Mouse (Mus musculus): ENCODE measurements at regions not wholly inside any gene's neighbourhood (a gene's known extent, or its start where the extent isn't known, plus 50 kb on each side); places are given as distances from the start of the nearest gene placed in this dataset.
"Not testable (repeated sequence)": the region's sequence is repeated elsewhere in the genome, so short reads cannot be mapped to it uniquely, and the experiment has no call there.

DNA sequence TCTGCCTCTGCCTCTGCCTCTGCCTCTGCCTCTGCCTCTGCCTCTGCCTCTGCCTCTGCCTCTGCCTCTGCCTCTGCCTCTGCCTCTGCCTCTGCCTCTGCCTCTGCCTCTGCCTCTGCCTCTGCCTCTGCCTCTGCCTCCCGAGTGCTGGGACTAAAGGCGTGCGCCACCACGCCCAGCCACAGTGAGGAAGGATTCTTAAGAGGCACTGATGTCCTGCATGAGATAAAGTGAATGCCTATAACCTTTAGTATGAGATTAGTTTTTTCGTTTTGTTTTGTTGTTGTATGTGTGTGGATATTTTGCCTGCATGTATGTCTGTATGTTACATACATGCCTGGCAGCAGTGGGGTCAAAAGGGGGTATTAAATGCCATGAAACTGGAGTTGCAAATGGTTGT is 63.2 kb downstream of the Hlx start:
- DNase-seq (ENCODE audit: low read depth, low spot score) = not testable (repeated sequence)

DNA sequence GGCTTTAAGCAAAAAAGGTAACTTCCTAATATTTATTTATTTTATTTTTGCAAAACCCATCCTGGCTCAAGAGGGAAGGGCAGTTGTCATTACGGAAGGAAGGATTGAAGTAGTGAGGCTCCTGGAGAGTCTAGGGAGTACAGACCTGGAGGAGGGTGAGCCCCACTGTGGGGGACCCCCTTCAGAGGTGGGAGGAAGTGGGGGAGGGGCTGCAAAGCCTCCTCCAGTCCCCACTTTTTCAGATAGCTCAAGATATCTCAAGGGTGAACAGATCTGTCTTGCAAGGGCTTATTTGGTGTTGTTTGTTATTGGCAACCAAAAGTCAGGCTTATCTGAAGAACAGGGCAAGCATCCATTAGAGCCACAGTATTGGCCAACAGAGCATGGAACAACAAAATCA is 64.0 kb downstream of the Hlx start:
- no peak for DNase-seq (ENCODE audit: low read depth, low spot score)

DNA sequence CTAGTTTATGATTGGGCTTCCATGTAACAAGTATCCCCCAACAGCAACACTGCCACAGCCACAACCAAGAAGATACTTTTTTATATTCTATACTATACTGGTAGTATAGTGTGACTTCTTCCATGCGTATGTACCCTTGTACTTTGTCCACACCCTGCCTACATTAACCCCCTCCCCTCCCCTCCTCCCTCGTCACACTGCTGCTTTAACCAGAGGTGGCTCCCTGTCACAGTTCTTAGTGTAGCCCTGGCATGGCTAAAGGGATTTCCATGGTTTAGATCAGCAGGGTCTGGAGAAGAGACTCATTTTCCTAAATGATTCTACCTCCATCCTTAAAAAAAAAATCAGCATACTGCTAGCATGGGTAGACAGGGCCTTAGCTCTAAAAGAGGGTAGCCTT is 64.4 kb downstream of the Hlx start:
- no peak for DNase-seq (ENCODE audit: low read depth, low spot score)

DNA sequence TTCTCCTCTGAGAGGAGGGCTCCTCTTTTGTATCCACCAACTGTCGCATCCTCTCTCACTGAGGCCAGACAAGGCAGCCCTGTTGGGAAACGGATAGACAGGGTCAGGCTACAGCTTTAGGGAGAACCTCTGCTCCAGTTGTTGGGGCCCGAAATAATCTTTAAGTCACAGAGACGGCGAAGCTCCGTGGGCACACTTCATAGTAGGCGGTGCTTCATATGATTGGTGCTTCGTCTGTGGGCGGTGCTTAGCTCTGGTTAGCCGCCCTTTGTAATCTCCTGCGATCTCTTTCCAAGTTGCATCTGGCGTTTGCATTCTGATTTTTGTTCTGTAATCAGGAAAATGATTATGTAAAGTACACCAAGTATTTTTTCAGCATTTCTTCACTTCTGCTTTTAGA is 67.2 kb downstream of the Hlx start:
- no peak for DNase-seq (ENCODE audit: low read depth, low spot score)

DNA sequence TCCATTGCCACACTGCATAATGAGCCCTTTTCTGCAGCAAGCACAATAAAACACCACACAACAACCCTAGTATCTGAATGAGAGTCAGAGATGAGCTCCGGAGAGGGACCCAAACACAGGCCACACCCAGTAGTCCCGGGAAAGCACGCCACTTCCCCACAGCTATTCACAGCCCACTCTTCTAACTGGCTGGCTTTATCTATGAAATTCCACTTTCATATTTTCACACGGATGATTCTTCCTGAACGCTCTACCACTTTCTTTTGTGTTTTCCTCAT is 68.4 kb downstream of the Hlx start:
- no peak for DNase-seq (ENCODE audit: low read depth, low spot score)

DNA sequence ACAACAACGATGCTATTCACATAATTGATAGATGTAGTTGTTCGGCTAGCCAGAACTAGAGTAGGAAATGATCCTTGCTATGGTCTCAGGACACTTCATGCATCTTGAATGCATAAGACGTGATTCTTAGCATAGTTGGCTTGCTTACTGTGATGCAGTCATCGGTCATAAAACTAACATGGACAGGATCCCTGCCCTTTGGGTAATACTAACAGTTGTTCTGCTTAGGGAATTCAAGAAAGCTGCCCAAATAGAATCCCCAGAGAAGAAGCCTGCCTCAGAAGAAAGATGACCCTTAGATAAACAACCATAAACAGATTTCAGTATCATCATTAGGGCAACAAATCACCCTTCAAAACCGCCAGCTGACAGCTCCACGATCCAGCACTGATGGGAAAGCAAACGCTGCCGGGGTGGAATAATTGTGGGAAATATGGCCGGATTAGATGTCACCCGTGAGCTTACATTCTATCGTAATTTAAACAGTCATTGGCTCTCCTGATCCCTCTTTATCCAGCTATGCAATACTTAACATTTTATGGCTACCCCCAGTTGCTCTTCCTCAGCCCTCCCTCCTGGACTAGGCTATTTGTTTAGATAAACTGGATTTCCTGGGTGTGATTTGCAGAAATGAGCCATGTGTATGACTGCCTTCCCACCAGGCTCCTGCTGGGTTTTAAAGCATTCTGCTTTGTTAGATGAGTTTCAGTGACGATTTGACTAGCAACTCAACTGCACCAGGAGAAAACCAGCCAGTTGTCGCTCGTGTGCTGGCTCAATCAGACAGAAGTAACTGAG is 68.9 kb downstream of the Hlx start:
- no peak for DNase-seq (ENCODE audit: low read depth, low spot score)

DNA sequence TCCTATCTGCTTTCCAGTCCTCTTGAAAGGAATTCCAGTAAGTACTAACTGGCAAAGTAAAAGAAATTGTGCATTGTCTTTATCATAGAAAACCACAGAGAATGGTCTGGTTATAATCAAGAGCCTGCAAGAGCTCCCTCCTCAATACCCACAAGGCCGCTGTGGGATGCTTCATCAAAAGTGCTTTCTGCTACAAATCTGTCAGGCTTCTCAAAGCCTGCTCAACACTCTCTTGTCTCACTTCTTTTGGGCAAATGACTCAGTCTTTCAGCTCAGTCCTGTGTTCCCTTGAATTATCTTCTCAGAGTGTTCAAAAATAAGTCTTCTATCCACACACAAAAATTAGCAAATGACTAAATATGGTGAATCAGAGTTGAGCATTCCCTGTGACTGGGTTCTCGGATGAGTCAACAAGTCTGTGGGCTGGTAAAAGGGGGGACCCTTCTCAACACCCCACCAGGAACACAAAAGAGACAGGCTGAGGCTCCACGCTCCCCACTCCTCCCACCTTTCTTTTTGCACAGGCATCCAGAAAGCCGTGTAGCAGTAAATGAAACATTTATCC is 81.8 kb downstream of the Hlx start:
- DNase-seq (ENCODE audit: low read depth, low spot score) = no peak

DNA sequence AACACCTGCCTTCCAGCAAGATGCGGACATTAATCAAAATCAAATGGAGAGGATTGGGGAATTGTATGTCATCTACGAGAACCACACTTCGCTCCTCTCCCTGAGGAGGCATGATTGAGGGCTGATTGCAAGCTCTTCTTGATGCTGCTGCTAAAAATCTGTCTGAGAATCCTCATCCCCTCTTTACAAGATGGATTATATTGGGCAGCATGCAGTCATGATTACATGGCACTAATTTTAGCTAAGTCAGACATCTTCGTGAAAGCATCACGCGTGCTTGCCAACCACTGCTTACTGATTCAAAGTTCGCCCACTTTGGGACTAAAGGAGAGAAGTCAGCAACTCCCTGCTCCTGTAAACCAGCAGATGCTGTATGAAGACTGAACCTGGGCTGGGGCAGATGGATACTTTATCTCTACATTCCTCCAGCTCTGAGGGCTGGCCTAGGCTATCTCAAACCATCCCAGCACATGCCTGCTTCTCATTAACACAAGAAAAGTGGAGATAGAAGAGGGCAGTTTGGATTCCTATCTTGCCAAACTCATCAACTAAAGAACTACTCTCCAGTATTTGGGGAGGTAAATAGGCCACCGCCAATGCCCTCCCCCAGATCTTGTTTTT is 84.4 kb downstream of the Hlx start:
- no peak for DNase-seq (ENCODE audit: low read depth, low spot score)

DNA sequence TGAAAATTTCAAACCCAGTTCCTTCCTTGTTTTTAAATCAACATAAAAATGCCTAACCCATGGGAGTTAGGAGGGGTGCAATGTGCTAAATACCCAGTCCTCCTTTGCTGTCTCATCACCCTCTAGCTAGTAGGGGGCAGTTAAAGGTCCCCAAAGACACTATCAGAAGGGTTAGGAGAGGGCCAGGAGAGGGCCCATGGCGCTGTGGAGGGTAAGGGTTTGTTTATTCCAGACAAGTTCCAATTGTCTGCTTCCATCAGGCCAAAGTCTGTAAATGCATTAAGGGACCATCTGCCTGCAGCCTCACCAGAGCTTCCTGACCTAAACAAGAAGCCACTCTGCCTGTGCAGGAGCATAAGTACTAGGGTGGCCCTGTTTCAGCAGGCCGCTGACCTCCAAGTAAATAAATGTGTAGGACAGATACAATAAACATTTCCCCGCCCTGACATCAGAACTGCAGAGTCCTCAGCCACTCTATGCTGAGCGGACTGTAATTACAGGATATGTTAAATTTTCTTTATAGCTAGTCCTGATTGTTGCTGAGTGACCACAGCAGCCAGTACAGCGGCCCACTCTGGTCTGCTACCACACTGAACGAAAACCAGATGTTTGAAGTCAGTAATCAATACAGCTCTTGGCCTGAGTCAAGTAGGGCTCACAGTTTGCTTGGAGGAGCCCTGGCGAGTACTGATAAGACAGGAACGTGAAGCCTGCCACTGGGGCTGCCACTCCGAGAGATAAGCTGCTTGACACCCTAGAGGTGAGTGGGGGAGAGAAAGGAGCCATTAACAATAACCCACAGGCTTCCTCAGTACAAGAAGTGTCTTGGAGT is 87.4 kb downstream of the Hlx start:
- DNase-seq (ENCODE audit: low read depth, low spot score) = no peak

DNA sequence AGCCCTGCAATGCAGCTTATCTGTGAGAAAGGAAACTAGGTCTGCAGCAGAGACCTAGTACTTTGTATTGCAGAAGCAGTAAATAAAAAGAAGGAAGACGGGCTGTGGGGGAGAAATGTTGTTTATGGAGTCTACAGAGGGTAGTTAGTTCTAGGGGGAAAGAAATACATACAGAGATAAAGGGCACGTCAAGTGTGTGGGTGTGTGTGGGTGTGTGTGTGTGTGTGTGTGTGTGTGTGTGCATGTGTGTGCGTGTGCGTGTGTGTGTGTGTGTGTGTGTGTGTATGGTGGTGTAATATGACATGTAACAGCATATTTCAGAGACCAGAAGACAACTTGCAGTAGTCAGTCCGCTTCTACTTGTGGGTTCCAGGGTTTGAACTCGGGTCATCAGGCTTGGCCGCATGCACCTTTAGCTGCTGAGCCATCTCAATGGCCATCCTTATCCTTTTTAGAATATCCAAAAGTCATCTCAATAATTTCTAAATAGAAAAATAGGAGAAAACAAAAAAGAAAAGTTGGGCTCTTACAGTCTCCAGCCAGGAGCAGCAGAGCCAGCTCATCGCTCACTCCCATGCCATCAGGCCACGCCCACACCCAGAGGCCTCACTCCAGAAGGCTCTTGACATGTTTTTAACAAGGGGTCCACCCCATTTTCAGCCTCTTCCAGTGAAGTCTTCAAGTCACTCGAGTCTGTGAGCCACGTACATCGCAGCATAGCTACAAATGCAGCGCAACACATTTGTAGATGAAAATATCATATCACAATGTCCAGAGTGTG is 101.5 kb downstream of the Hlx start:
- DNase-seq (ENCODE audit: low read depth, low spot score) = no peak

DNA sequence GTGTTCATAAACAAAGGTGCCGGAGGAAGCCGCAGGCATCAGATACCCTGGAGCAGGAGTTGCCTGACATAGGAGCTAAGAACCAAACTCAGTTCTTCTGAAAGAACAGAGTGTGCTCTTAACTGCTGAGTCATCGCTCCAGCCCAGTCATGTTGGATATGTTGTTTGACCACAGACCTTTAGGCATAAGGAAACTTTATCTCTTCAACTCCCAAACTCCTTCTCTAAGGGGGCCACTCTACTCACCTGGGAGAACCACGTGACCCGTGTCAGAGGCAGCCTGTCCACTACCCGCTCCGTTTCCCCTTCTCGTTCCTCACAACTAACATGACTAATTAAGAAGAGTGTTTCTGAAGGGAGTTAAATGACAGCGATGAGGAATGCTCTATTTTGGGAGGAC is 103.2 kb downstream of the Hlx start:
- DNase-seq (ENCODE audit: low read depth, low spot score) = no peak

DNA sequence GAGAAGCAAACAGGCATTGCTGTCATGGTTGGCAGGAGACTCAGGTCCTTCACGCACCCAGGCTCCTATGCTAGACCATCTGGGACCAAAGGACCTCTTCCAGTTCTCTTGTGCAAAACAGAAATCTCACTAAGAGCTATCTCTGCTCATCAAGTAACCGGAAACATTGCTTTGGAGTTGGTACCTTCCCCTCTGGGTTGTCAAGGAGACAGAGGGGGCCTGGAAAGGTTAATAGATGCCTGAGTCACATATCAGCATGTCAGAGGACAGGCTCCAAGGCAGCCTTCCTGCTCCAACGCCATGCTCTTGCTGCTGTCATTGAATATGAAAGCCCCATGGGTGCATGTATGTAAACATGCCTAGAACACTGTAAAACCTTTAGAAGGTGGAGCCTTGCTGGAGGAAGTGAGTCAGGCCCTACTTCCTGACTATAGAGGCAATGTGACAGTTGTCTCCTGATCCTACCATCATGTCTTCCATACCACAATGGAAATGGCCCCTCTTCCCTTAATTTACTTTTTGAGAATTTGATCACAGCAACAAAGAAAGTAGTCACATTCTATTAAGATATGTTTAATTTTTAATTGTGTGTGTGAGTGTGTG is 103.8 kb downstream of the Hlx start:
- DNase-seq (ENCODE audit: low read depth, low spot score) = no peak

DNA sequence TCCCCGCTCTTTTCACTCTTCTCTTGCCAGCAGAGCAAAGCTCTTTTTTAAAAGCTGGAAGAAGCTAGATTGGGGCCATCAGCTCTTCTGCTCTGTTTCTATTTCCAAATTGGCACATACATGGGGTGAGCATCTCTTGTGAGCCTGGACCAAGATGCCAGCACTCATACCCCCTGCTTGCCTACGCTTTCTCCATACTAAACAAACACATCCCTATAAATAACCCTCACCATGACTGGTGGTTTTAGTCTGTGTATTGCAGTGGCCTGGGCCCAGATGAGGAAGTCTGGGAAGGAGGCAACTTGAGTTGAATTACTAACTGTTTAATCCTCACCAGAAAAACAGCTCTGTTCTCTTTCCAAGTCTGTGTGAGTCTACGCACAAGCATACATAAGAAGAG is 110.0 kb downstream of the Hlx start:
- DNase-seq (ENCODE audit: low read depth, low spot score) = no peak

DNA sequence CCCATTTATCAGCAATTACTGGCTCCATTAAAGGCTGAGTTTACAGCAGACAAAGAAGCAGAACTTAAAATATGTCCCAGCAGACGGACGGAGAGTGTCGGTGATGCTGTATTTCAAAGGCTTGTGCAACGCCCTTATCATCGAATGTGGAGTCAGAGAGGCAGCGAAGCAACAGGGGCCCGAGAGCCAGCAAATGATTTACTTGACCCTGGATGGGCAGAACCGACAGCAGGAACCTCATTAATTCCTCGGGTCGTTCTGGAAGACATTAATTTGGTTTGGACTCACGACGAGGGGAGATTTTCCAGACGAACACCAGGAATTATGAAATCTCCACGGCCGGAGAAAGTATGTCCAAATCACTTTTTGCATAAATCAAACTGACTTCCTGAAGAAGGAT is 110.5 kb downstream of the Hlx start:
- no peak for DNase-seq (ENCODE audit: low read depth, low spot score)

DNA sequence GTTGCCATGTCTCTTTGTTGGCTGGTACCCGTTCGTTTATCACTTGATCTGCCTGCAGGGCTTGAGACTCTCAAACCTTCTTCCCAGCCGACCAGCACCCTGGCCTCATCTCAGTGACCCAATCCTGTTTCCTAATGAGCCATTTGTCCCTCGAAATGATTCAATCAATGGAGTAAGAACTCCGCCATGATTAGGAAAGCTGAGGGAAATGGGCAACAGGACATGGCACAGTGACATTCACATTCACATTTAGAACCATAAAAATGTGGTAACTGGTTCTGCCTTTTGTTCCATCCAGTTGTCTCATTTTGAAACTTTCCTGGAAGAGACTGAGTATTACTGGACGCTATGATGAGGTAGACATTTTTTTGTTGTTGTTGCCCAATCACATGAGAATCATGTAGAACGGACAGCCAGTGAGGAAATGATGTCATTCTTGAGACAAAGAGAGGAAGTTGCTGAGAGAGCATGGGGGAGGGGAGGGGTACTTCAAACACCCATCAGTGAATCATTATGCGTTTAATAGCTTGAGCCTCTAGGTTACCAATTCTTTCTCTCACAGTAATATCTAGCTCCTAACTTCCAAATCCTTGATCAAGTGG is 114.5 kb downstream of the Hlx start:
- no peak for DNase-seq (ENCODE audit: low read depth, low spot score)

DNA sequence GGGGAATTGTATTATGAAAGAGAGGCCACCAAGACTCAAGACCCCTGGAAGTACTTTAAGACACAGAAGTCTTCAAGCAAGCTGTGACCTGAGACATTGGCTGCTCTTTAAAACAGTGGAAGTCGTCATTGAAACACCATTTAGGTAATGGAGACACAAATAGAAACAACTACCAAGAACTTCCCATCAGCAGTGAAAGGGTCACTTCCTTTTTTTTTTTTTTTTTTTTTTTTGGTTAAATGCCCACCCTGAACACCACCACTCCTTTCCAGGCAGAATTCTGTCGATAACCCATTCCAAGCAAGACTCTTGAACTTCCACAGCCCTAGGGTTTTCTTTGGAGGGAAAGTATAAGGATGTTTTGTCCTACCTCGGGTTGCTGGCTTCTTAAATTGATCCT is 116.4 kb downstream of the Hlx start:
- no peak for DNase-seq (ENCODE audit: low read depth, low spot score)

DNA sequence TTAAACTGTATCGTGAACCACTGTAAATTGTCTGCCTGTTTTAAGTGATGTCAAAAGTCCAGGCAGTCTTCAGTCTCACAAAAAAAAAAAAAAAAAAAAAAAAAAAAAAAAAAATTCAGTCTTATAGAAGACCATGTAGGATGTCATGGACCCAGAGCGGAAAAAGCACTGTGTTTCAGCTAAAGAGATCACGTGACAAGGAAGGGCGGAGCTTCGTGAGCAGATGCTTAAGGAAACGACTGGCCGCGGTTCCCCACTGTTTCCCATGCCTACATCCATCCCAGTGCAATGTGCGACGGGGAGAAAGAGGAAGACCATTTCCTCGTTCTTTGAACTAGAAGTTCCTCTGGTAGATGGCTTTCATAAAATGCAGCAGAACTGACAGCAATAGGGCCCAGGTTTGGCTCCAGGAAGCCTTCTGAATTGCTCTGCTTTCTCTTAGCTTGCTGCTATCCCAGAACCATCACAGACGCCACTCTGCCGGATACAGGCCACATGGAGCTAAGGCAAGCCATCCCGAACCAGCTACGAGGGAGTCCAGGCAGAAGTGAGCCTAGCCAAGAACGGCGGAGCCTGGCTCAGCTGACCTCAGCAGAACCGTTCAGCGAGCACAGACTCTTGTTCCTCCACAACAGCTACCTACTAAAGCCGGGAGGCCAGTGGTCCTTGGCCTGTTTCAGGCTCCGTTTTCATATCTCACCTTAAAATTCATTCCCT is 117.6 kb downstream of the Hlx start:
- DNase-seq (ENCODE audit: low read depth, low spot score) = no peak

DNA sequence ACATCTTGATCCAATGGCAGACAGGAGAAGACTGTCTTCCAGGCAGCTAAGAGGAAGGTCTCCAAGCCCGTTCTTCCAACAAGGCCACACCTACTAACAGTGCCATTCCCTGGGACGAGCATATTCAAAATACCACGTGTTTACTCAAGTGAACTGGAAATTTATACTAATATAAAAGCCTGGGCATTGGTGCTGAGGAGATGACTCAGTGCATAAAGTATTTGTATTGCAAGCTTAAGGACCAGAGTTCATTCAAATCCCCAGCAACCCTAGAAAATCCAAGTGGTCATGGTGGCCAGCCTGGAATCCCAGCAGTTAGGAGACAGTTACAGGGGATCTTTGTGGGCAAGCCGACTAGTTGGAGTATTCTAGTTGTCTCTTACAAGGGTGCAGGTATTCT is 119.5 kb downstream of the Hlx start:
- DNase-seq (ENCODE audit: low read depth, low spot score) = no peak

DNA sequence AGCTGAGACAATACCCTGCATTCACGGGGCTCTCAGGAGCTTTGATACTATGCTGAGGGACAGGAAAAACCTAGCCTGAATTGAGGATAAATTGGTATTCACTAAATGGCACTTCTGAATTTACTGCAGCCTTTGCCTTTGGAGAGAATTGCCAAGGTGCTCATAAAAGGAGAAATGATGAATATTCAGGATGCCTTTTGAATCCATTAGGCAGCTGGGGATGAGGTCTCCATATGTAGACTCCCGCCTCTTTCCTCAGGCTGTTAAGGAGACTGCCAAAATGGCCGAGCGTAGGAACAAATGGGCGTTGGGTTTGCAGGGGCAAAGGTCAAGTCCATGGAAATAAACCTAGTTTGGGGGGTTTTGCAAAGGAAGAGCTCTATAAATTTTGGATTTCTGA is 123.5 kb downstream of the Hlx start:
- no peak for DNase-seq (ENCODE audit: low read depth, low spot score)

DNA sequence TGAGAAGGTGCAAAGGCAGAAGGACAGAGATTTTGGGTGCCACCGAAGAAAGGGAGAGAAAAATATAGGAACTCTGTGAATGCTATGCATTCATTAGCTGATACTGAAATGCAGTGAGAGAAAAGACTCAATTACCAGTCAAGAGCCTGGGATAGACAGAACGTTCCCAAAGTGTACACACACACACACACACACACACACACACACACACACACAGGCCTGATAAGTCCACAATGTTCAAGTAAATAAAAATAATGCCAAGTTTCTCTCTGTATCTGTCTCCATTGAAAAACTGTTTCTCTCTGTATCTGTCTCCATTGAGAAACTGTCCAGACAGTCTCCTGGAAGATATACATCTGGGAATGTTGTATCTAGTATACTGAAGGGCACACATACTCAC is 124.1 kb downstream of the Hlx start:
- no peak for DNase-seq (ENCODE audit: low read depth, low spot score)

Data from embryo, embryonic 11.5 days (tissue).